Mouse (Mus musculus): ENCODE measurements around the gene Zfp385c. TPM values are rescaled to one million over a fixed set of nuclear protein-coding genes. Genes with fewer than 3 reads are reported as not detected.

The Zfp385c gene
- polyA plus RNA-seq, 1 experiment from 2014 or later, result not detected

DNA sequence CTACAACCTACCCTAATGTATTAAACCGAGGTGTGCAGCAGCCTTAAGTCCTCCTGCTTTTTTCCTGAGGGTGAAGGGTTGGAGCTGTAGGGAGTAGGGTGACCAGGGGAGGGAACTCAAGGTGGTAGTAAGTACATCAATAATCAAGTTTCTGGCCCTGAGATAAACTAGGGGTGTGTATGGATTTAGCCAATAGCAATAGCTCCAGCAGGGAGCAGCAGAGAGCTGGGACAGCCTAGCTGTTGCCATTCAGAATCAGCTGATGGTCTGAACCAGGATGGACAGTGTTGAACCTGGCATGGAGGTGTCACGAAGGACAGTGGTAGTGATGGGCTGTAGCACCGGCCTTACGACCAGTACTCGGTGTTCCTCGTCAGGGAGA, 22.3 kb upstream of the Zfp385c start:
- Histone ChIP-seq H3K9ac (peak overlapping the region; percentile 66), H3K27me3 (replicated peaks) (no peaks in the 10 kb centered on the region), H3K4me2 (peak overlapping the region; percentile 98), H3K36me3 (peaks cover 65% of the 10 kb centered on the region), H3K4me3 (peak overlapping the region; percentile 53), H3K27ac (peak overlapping the region; percentile 87), H3K9me3 (replicated peaks) (no peaks in the 10 kb centered on the region), H3K4me1 (peaks cover 49% of the 10 kb centered on the region)
- 29% methylated on average over 6 of the region's 6 CpGs for WGBS (ENCODE audit: insufficient replicate concordance)
- ATAC-seq, result peak; percentile 59

DNA sequence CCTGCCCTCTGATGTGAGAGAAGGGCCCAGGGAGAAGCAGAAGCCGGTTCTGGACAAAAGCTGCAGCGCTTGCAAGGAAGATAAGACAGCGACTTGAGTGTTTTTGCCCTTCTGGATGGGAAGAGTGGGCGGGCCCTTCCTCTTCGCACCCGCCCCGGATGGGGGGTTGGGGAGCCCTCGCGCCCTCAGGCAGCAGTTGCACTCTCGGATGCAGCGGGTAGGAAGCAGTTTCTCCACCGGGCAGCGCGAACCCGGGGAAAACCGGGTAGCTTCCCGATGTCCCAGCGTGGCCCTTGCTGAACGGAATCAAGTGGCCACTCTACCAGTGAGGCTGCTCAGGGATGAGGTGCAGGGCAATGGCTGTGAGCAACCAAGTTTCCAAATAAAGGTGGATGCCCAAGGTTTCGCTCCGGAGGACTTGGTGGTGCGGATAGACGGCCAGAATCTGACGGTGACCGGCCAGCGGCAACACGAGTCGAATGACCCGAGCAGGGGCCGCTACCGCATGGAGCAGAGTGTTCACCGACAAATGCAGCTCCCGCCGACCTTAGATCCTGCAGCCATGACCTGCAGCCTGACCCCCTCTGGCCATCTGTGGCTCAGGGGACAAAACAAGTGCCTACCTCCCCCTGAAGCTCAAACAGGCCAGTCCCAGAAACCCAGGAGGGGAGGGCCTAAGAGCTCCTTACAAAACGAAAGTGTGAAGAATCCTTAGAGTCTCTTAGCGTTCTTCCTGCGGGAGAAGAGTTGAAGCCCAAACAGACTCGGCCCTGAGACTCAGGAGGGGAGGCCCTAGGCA, 21.7 kb upstream of the Zfp385c start, which contains the start of gene Hspb9:
Gene Hspb9, plus strand, starts transcription at position 116 of the 799 bp plus-strand sequence.
- Histone ChIP-seq H3K4me2 (peak within 1 kb of the TSS; percentile 98), H3K27me3 (replicated peaks) (no peaks in the 10 kb centered on the region), H3K4me1 (peaks cover 47% of the 10 kb centered on the region), H3K4me3 (peak within 1 kb of the TSS; percentile 89), H3K9me3 (replicated peaks) (no peaks in the 10 kb centered on the region), H3K27ac (peak within 1 kb of the TSS; percentile 87), H3K9ac (peak within 1 kb of the TSS; percentile 66), H3K36me3 (peaks cover 65% of the 10 kb centered on the region)
- peak; percentile 76 for ATAC-seq
- WGBS (ENCODE audit: insufficient replicate concordance), result 3% methylated on average over 38 of the region's 38 CpGs

DNA sequence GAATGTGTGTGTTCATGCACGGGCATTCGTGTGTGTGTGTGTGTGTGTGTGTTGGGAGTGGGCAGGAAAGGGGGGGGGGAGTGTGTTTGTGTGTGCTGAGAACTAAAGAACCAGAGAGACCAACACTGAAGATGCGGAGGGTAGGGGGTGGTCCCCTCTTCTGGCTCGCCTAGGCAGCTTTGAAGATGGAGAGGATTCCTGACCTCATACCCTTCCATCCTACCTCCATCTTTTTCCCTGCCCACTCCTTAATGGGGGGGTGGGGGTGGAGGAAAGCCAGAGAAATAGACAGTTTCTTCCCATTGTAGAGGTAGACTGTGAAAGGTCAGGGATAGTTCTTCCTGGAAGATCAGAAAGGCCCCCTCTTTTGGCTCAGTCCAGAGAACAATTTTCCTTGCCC, 20.9 kb upstream of the Zfp385c start:
- H3K4me3 ChIP-seq, result peak overlapping the region; percentile 53
- H3K9ac ChIP-seq, result peak overlapping the region; percentile 66
- ATAC-seq, result no peak

GRCm38 (mm10) chr11:100711783-100712615, 19.7 kb upstream of the Zfp385c start, which contains the start of gene Kat2a:
Kat2a (minus strand) TSS chr11:100712465.
- Histone ChIP-seq H3K36me3 (peaks cover 65% of the 10 kb centered on the region), H3K4me3 (peak within 1 kb of the TSS; percentile 89), H3K9me3 (replicated peaks) (no peaks in the 10 kb centered on the region), H3K4me2 (peak within 1 kb of the TSS; percentile 98), H3K27ac (peak within 1 kb of the TSS; percentile 87), H3K27me3 (replicated peaks) (no peaks in the 10 kb centered on the region), H3K4me1 (peaks cover 47% of the 10 kb centered on the region), H3K9ac (peak within 1 kb of the TSS; percentile 91)
- WGBS (ENCODE audit: insufficient replicate concordance), result 3% methylated on average over 48 of the region's 48 CpGs
- ATAC-seq, result peak; percentile 67

More for the DNA sequence above, 20.9 kb upstream of the Zfp385c start:
- peaks cover 65% of the 10 kb centered on the region for H3K36me3 ChIP-seq
- 50% methylated on average over 4 of the region's 4 CpGs for WGBS (ENCODE audit: insufficient replicate concordance)
- H3K9me3 ChIP-seq (replicated peaks), result no peaks in the 10 kb centered on the region
- H3K27ac ChIP-seq, result peak overlapping the region; percentile 87
- peak overlapping the region; percentile 98 for H3K4me2 ChIP-seq
- peaks cover 47% of the 10 kb centered on the region for H3K4me1 ChIP-seq
- H3K27me3 ChIP-seq (replicated peaks), result no peaks in the 10 kb centered on the region

DNA sequence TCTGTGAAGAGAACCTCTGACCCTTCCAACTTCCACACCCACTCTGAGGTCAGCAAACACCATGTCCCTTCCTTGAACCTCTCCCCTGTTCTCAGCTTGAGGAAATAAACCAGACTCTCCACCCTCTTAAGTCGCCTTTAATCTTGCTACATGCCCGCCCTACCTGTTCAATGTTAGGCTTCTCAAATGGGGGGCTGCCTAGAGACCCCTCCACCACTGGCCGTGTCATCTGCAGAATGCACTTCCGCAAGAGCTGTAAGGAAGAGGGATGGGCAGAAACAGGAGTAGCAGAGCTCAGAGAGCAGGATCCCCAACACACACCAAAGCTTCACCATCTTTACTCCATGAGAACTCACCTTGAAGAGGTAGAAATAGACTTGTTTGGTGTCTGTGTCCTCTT, 18.7 kb upstream of the Zfp385c start:
- WGBS (ENCODE audit: insufficient replicate concordance), result 73% methylated on average over 4 of the region's 4 CpGs
- Histone ChIP-seq H3K27me3 (replicated peaks) (no peaks in the 10 kb centered on the region), H3K27ac (no peak overlapping the region), H3K9ac (no peak overlapping the region), H3K36me3 (peaks cover 65% of the 10 kb centered on the region), H3K4me2 (no peak overlapping the region), H3K4me3 (no peak overlapping the region), H3K4me1 (peaks cover 47% of the 10 kb centered on the region), H3K9me3 (replicated peaks) (no peaks in the 10 kb centered on the region)
- no peak for ATAC-seq

DNA sequence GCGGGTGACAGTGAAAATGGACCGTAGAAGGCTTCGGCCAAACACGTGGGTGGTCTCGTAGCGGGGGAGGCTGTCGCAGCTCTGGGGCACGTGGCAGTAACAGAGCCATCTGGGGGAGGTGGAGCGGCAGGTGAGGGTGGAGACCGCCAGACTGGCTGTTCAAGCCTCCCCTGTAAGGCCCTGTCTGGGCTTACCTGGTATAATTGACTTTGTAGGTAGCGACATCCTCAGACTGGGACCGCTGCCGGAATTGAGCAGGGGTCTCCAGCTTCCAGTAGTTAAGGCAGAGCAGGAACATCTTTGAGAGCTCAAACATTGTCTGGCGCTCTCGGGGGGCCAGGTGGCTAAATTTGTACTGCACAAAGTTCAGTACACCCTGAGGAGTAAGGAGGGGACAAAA, 18.3 kb upstream of the Zfp385c start:
- no peak overlapping the region for H3K4me2 ChIP-seq

DNA sequence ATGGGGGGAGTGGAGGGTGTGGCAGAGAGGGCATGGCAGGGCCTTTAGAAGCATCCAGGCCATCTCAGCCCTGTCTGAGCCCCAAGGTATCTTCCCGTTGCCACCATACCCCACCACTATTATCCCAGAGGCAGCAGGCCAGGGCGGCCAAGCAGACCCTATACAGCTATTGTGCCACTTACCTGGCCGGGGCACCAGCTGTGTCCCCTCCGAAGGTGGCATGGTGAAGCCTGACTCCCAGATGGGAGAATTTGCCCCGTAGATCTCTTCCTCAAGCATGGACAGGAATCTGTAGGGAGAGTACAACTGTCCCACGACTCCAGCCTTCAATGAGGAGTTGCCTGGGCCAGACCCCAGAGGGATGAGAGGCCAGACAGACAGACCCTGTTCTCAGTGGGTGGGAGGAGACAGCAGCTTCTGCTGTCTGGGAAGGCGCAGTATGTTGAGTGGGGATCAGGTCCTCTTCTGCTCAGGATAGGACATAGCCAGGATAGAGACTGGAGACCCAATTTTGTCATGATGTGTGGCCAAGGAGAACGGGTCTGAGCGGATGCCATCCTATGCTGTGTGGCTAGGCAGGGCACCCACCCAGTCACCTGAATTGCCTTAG, 17.1 kb upstream of the Zfp385c start:
- 84% methylated on average over 9 of the region's 9 CpGs for WGBS (ENCODE audit: insufficient replicate concordance)
- Histone ChIP-seq H3K27me3 (replicated peaks) (no peaks in the 10 kb centered on the region), H3K36me3 (peaks cover 66% of the 10 kb centered on the region), H3K27ac (no peak overlapping the region), H3K9me3 (replicated peaks) (no peaks in the 10 kb centered on the region), H3K4me1 (peaks cover 41% of the 10 kb centered on the region), H3K9ac (no peak overlapping the region), H3K4me2 (no peak overlapping the region), H3K4me3 (no peak overlapping the region)
- no peak for ATAC-seq

More for the DNA sequence above, 18.3 kb upstream of the Zfp385c start:
- Histone ChIP-seq H3K27ac (no peak overlapping the region), H3K4me3 (no peak overlapping the region), H3K4me1 (peaks cover 47% of the 10 kb centered on the region), H3K9me3 (replicated peaks) (no peaks in the 10 kb centered on the region), H3K9ac (no peak overlapping the region), H3K36me3 (peaks cover 65% of the 10 kb centered on the region), H3K27me3 (replicated peaks) (no peaks in the 10 kb centered on the region)
- ATAC-seq, result no peak
- WGBS (ENCODE audit: insufficient replicate concordance), result 76% methylated on average over 15 of the region's 15 CpGs

- ATAC-seq, result no peak
- no peak overlapping the region for H3K9ac ChIP-seq
- no peaks in the 10 kb centered on the region for H3K9me3 ChIP-seq (replicated peaks)
- no peak overlapping the region for H3K4me2 ChIP-seq
- 86% methylated on average over 23 of the region's 23 CpGs for WGBS (ENCODE audit: insufficient replicate concordance)
- peaks cover 58% of the 10 kb centered on the region for H3K36me3 ChIP-seq
- H3K27me3 ChIP-seq (replicated peaks), result no peaks in the 10 kb centered on the region
- H3K27ac ChIP-seq, result no peak overlapping the region
- peaks cover 35% of the 10 kb centered on the region for H3K4me1 ChIP-seq
- no peak overlapping the region for H3K4me3 ChIP-seq
Observed at GRCm38 (mm10) chr11:100705095-100705747, 13.0 kb upstream of the Zfp385c start.

DNA sequence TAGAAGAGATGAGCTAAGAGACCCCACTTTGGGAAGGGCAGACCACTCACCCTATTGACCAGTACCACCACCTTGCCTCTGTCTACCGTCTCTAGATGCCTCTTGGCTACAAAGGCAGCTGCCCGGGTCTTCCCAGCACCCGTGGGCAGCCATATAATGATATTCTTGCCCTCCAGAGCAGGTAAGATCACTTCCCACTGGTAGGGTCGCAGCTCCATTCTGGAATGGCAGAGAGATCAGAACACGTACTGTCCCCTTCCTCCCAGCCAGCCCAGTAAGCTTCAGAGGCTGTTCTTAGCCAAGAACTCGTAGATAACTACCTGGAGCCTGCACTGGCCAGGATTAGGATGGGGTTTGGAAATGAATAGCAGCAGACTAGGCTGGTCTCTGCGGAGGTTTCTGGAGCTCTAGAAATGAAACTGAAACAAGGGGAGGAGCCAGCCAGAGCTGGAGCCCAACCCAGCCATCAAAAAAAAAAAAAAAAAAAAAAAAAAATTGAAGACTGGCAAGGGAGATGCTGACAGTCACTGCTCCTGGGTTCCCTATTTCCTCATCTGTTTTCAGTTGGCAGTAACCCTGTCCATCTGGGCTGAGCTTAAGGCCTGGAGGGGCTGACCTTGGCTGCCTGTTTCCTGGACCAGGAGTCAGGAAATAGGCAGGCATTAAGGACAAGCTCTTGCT, 11.7 kb upstream of the Zfp385c start, which contains the start of gene Dhx58:
Gene Dhx58, minus strand, starts transcription at position 421 of the 681 bp plus-strand sequence.
- 53% methylated on average over 7 of the region's 7 CpGs for WGBS (ENCODE audit: insufficient replicate concordance)
- no peaks in the 10 kb centered on the region for H3K9me3 ChIP-seq (replicated peaks)
- peak within 1 kb of the TSS; percentile 43 for H3K4me3 ChIP-seq
- no peak within 1 kb of the TSS for H3K27ac ChIP-seq
- ATAC-seq, result no peak
- peaks cover 45% of the 10 kb centered on the region for H3K36me3 ChIP-seq
- peak within 1 kb of the TSS; percentile 57 for H3K4me2 ChIP-seq
- H3K9ac ChIP-seq, result 0 out of 2 replicates have a peak within 1 kb of the TSS, but pooled peaks have one; percentile 8
- no peaks in the 10 kb centered on the region for H3K27me3 ChIP-seq (replicated peaks)
- H3K4me1 ChIP-seq, result peaks cover 35% of the 10 kb centered on the region

GRCm38 (mm10) chr11:100703366-100703765, 11.1 kb upstream of the Zfp385c start:
- peak overlapping the region; percentile 57 for H3K4me2 ChIP-seq
- no peaks in the 10 kb centered on the region for H3K27me3 ChIP-seq (replicated peaks)
- no peaks in the 10 kb centered on the region for H3K9me3 ChIP-seq (replicated peaks)
- ATAC-seq, result no peak
- H3K4me1 ChIP-seq, result peaks cover 35% of the 10 kb centered on the region
- peak overlapping the region; percentile 43; the same call in 1 of the 2 replicates for H3K4me3 ChIP-seq
- H3K9ac ChIP-seq, result 0 out of 2 replicates have a peak overlapping the region, but pooled peaks have one; percentile 8
- H3K27ac ChIP-seq, result no peak overlapping the region
- H3K36me3 ChIP-seq, result peaks cover 39% of the 10 kb centered on the region
- 54% methylated on average over 11 of the region's 11 CpGs for WGBS (ENCODE audit: insufficient replicate concordance)

DNA sequence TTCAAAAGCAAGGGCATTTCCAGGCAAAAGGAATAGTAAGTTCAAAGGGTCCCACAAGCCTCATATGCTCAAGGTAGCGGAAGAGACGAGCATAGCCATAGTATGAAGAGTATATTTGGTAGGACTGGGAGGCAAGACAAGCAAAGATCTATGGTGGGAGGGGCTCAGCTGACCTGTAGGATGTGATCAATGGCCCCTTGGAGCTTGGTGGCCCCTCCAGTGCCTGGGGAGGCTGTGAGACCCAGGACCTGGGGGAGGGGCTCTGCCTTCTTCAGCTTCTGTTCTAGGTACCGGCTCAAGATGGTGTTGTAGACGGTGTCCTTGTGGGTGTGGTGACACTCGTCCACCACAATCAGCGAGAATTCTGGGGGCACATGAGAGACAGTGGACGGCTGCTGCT, 10.7 kb upstream of the Zfp385c start:
- Histone ChIP-seq H3K4me3 (peak overlapping the region; percentile 43), H3K4me1 (peaks cover 35% of the 10 kb centered on the region), H3K9me3 (replicated peaks) (no peaks in the 10 kb centered on the region), H3K4me2 (peak overlapping the region; percentile 57), H3K27me3 (replicated peaks) (no peaks in the 10 kb centered on the region), H3K36me3 (peaks cover 35% of the 10 kb centered on the region), H3K27ac (no peak overlapping the region), H3K9ac (peak overlapping the region; percentile 9; the same call in 1 of the 2 replicates)
- no peak for ATAC-seq
- 31% methylated on average over 7 of the region's 7 CpGs for WGBS (ENCODE audit: insufficient replicate concordance)

Measured in liver, embryonic 12.5 days (tissue).